ENCODE assay signal across 8 mouse cellular contexts in the genomic region with DNA sequence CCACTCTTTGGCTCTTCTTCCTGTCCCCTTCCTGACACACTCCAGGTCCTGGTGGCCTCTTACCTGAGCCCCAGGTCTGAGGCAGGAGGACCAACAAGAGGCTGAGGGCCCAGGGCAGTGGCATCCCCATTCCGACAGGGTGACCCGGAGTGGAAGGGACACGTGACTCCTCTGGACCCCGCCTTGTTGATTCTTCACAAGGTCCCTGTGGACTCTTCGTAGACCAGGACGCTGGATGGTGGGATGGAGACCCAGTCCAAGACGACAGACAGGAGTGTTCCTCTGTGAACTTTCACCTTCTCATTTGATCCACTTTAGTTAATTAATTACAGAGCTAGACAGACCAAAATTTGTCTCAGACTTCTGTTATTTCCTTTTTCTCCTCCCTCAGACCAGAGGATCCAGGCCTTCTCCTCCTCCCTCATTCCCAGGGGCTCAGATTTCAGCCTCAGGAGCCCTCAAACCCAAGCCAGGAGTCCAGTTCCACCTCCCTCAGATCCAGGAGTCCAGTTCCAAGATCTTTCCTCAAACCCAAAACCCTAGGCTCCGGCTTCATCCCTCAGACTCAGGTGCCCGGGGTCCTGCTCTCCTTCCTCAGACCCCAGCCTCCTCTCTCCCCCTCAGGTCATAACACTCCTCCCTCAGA. TPM values are rescaled to one million over a fixed set of nuclear protein-coding genes. Genes with fewer than 3 reads are reported as not detected.
DNase-seq lines count a peak whose midpoint lies in the region; ATAC-seq and TF ChIP-seq lines count a peak whose summit lies in the region.

No protein-coding gene starts in this region.

- TF ChIP-seq CTCF in intestine, postnatal 0 days (IDR thresholded peaks at IDR 0.05; ENCODE audit: low read depth): no peak
- TF ChIP-seq CTCF in liver, postnatal 0 days (IDR thresholded peaks at IDR 0.05; ENCODE audit: low read depth): no peak

- no peaks in the 10 kb centered on the region for H3K27me3 ChIP-seq in embryonic facial prominence, embryonic 10.5 days (replicated peaks; ENCODE audit: low read depth, poor library complexity, severe bottlenecking)
- no peaks in the 10 kb centered on the region for H3K27me3 ChIP-seq in intestine, postnatal 0 days (replicated peaks; ENCODE audit: control insufficient read depth, insufficient read depth, low read length)
- no peaks in the 10 kb centered on the region for H3K27me3 ChIP-seq in liver, postnatal 0 days (ENCODE audit: insufficient read depth, low read length)

- 65% methylated on average over 9 of the region's 9 CpGs for WGBS in embryonic facial prominence, embryonic 10.5 days
- WGBS in intestine, postnatal 0 days: 27% methylated on average over 9 of the region's 9 CpGs
- WGBS in liver, postnatal 0 days (ENCODE audit: insufficient replicate concordance): 59% methylated on average over 9 of the region's 9 CpGs

- peak overlapping the region; percentile 82 for H3K27ac ChIP-seq in embryonic facial prominence, embryonic 10.5 days (replicated peaks)
- H3K27ac ChIP-seq in intestine, postnatal 0 days (ENCODE audit: low read depth, low read length): peak overlapping the region; percentile 85
- H3K27ac ChIP-seq in liver, postnatal 0 days (ENCODE audit: low read depth): peak overlapping the region; percentile 91

- no peaks in the 10 kb centered on the region for H3K9me3 ChIP-seq in embryonic facial prominence, embryonic 10.5 days
- no peaks in the 10 kb centered on the region for H3K9me3 ChIP-seq in intestine, postnatal 0 days (ENCODE audit: control insufficient read depth)
- no peaks in the 10 kb centered on the region for H3K9me3 ChIP-seq in liver, postnatal 0 days (ENCODE audit: low read length)

- peak; percentile 46 for DNase-seq in gastrocnemius, adult 18-20 months (ENCODE audit: low spot score)
- DNase-seq in gastrocnemius, postnatal 25 days: no peak
- no peak for DNase-seq in embryonic facial prominence, embryonic 10.5 days (ENCODE audit: low spot score)
- DNase-seq in liver, postnatal 0 days: no peak
- DNase-seq in cerebellum, adult 18-20 months: no peak
- no peak for DNase-seq in spleen, adult 18-20 months
- DNase-seq in thymus, adult 18-20 months: no peak

- H3K4me3 ChIP-seq in embryonic facial prominence, embryonic 10.5 days: peak overlapping the region; percentile 36
- peak overlapping the region; percentile 45 for H3K4me3 ChIP-seq in intestine, postnatal 0 days (ENCODE audit: low read depth, low read length)
- H3K4me3 ChIP-seq in liver, postnatal 0 days (ENCODE audit: low read depth, low read length): peak overlapping the region; percentile 53

- no peak for TF ChIP-seq EP300 in liver, postnatal 0 days (IDR thresholded peaks at IDR 0.05; ENCODE audit: low read depth)

- H3K4me1 ChIP-seq in embryonic facial prominence, embryonic 10.5 days: peaks cover 36% of the 10 kb centered on the region
- no peaks in the 10 kb centered on the region; the same call in none of the 2 replicates for H3K4me1 ChIP-seq in intestine, postnatal 0 days (replicated peaks; ENCODE audit: control insufficient read depth, insufficient read depth, low read length)
- peaks cover 15% of the 10 kb centered on the region for H3K4me1 ChIP-seq in liver, postnatal 0 days (ENCODE audit: insufficient read depth)

- H3K36me3 ChIP-seq in embryonic facial prominence, embryonic 10.5 days (replicated peaks): no peaks in the 10 kb centered on the region
- H3K36me3 ChIP-seq in intestine, postnatal 0 days (ENCODE audit: control insufficient read depth, insufficient read depth): peaks cover 14% of the 10 kb centered on the region; the same call in 1 of the 2 replicates
- H3K36me3 ChIP-seq in liver, postnatal 0 days (replicated peaks; ENCODE audit: insufficient read depth, low read length): no peaks in the 10 kb centered on the region

- ATAC-seq in intestine, postnatal 0 days: peak; percentile 10; the same call in 1 of the 2 replicates
- peak; percentile 24; the same call in 1 of the 2 replicates for ATAC-seq in liver, postnatal 0 days

- peak overlapping the region; percentile 67 for H3K4me2 ChIP-seq in intestine, postnatal 0 days (replicated peaks; ENCODE audit: low read depth)
- peak overlapping the region; percentile 75 for H3K4me2 ChIP-seq in liver, postnatal 0 days (ENCODE audit: low read depth, low read length)

- H3K9ac ChIP-seq in intestine, postnatal 0 days (ENCODE audit: low read depth, low read length): peak overlapping the region; percentile 71
- peak overlapping the region; percentile 70 for H3K9ac ChIP-seq in liver, postnatal 0 days (replicated peaks)

RNA-seq across cellular contexts. Expression of gene Fcgrt, which starts 0.6 kb away (rescaled TPM):
- total RNA-seq in gastrocnemius, adult 18-20 months (2021): 10 to 100 TPM; 27.4 to 29.1 TPM
- 10 to 100 TPM; 40.3 to 54.5 TPM for total RNA-seq in gastrocnemius, postnatal 25 days (2021)
- polyA plus RNA-seq in embryonic facial prominence, embryonic 10.5 days (2016; fragmentation: Nextera tagmentation; extraction: Ambion mirVana): 6.0 and 7.0 TPM in 2 replicates
- 2,929 and 3,267 TPM in 2 replicates for polyA plus RNA-seq in intestine, postnatal 0 days (2015; fragmentation: Nextera tagmentation; extraction: Ambion mirVana)
- polyA plus RNA-seq in liver, postnatal 0 days (2015; fragmentation: Nextera tagmentation; extraction: Ambion mirVana): 150 and 154 TPM in 2 replicates

RNA-seq across cellular contexts. Expression of gene Rcn3, which starts 11.0 kb away (rescaled TPM):
- total RNA-seq in gastrocnemius, adult 18-20 months (2021): 10 to 100 TPM in 1 of 2 experiments, 1 to 10 TPM in 1; 8.0 to 12.5 TPM
- total RNA-seq in gastrocnemius, postnatal 25 days (2021): 10 to 100 TPM; 24.0 to 32.8 TPM
- polyA plus RNA-seq in embryonic facial prominence, embryonic 10.5 days (2016; fragmentation: Nextera tagmentation; extraction: Ambion mirVana): 144 and 156 TPM in 2 replicates
- polyA plus RNA-seq in intestine, postnatal 0 days (2015; fragmentation: Nextera tagmentation; extraction: Ambion mirVana): 81.8 and 85.6 TPM in 2 replicates
- polyA plus RNA-seq in liver, postnatal 0 days (2015; fragmentation: Nextera tagmentation; extraction: Ambion mirVana): 17.1 and 17.9 TPM in 2 replicates

RNA-seq across cellular contexts. Expression of gene Rps11, which starts 21.2 kb away (rescaled TPM):
- 100 to 1,000 TPM; 490 to 529 TPM for total RNA-seq in gastrocnemius, adult 18-20 months (2021)
- 100 to 1,000 TPM; 413 to 448 TPM for total RNA-seq in gastrocnemius, postnatal 25 days (2021)
- polyA plus RNA-seq in embryonic facial prominence, embryonic 10.5 days (2016; fragmentation: Nextera tagmentation; extraction: Ambion mirVana): 1,885 and 1,917 TPM in 2 replicates
- 1,691 and 1,755 TPM in 2 replicates for polyA plus RNA-seq in intestine, postnatal 0 days (2015; fragmentation: Nextera tagmentation; extraction: Ambion mirVana)
- 681 and 696 TPM in 2 replicates for polyA plus RNA-seq in liver, postnatal 0 days (2015; fragmentation: Nextera tagmentation; extraction: Ambion mirVana)

RNA-seq across cellular contexts. Expression of gene Rpl13a, which starts 25.5 kb away (rescaled TPM):
- 100 to 1,000 TPM; 643 to 706 TPM for total RNA-seq in gastrocnemius, adult 18-20 months (2021)
- total RNA-seq in gastrocnemius, postnatal 25 days (2021): 100 to 1,000 TPM; 520 to 561 TPM
- 1,273 and 1,282 TPM in 2 replicates for polyA plus RNA-seq in embryonic facial prominence, embryonic 10.5 days (2016; fragmentation: Nextera tagmentation; extraction: Ambion mirVana)
- 1,616 and 1,752 TPM in 2 replicates for polyA plus RNA-seq in intestine, postnatal 0 days (2015; fragmentation: Nextera tagmentation; extraction: Ambion mirVana)
- 938 and 993 TPM in 2 replicates for polyA plus RNA-seq in liver, postnatal 0 days (2015; fragmentation: Nextera tagmentation; extraction: Ambion mirVana)

RNA-seq across cellular contexts. Expression of gene Gm45713, which starts 33.0 kb away (rescaled TPM):
- 1 to 10 TPM in 1 of 2 experiments, not detected in 1; 1.2 TPM for total RNA-seq in gastrocnemius, adult 18-20 months (2021)
- not detected for total RNA-seq in gastrocnemius, postnatal 25 days (2021)
- polyA plus RNA-seq in embryonic facial prominence, embryonic 10.5 days (2016; fragmentation: Nextera tagmentation; extraction: Ambion mirVana): 0.31 TPM in 1 of 2 replicates, not detected in the other
- polyA plus RNA-seq in intestine, postnatal 0 days (2015; fragmentation: Nextera tagmentation; extraction: Ambion mirVana): 0.70 and 0.82 TPM in 2 replicates
- polyA plus RNA-seq in liver, postnatal 0 days (2015; fragmentation: Nextera tagmentation; extraction: Ambion mirVana): 0.27 and 0.70 TPM in 2 replicates

Comparison
In these comparisons a context has a peak if more than half of its experiments do, and no peak if none do; other contexts are left out.
1. RNA of gene Fcgrt, which starts 0.6 kb away (polyA plus RNA-seq): 2,929 to 3,267 TPM in intestine, postnatal 0 days; 150 to 154 TPM in liver, postnatal 0 days and 6.0 to 7.0 TPM in embryonic facial prominence, embryonic 10.5 days; every median in the first group is over 10 times any median in the second.
2. Peak in every context shown above with its lines, with median percentiles within 50 percentile points of each other: H3K27ac ChIP-seq and H3K4me3 ChIP-seq.